Comparison of ENCODE assay signal across 8 mouse cellular contexts in the genomic region with DNA sequence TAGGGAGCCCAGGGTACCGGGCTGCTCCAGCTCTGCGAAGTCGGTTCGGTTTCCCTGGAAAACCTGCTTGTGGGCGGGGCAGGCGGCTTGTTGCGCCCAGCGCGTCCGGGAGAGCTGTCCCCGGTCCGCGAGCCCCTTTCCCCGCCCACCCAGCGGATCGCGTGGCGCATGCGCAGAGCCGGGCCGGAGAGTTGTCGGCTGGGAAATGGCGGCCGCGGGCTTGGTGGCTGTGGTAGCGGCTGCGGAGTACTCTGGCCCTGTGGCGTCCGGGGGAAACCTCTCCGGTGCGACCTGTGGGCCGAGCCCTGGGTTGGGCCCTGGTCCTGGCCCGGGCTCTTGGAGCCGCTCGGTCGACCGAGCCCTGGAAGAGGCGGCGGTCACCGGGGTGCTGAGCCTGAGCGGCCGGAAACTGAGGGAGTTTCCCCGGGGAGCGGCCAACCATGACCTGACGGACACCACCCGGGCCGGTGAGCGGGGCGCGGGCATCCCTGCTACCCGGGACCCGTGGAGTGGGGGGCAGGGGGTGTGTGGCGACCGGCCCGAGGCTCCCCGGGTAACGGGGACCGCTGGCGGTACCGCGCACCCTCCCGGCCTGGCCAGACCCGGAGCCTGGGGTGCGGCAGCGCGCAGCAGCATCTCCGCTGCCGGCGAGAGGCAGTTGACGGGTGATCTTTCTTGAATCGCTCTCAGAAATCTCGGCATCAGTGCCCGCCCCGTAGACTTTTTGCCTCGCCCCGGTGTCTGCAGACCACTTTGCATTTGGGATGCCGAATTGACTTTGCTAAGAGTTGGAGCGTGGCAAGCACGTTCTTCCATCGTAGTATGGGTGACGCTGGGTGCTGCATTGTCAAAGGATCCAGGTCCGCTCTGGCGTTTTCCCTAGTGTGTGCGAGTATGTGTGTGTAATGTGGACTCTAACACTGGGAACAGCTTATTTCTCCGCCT. TPM values are rescaled to one million over a fixed set of nuclear protein-coding genes. Genes with fewer than 3 reads are reported as not detected.
DNase-seq lines count a peak whose midpoint lies in the region; ATAC-seq lines count a peak whose summit lies in the region.

A gene (plus strand): TSS at position 164 of the 945 bp plus-strand sequence.

- peak within 1 kb of the TSS; percentile 98 for H3K4me3 ChIP-seq in forebrain, embryonic 11.5 days (ENCODE audit: low read depth, low read length)
- peak within 1 kb of the TSS; percentile 73 for H3K4me3 ChIP-seq in heart, embryonic 16.5 days (ENCODE audit: low read length)
- H3K4me3 ChIP-seq in liver, embryonic 15.5 days (replicated peaks): peak within 1 kb of the TSS; percentile 97
- H3K4me3 ChIP-seq in neural tube, embryonic 12.5 days: peak within 1 kb of the TSS; percentile 96

- no peaks in the 10 kb centered on the region for H3K9me3 ChIP-seq in forebrain, embryonic 11.5 days (ENCODE audit: control insufficient read depth, low read length)
- H3K9me3 ChIP-seq in heart, embryonic 16.5 days (replicated peaks; ENCODE audit: control insufficient read depth, low read length): no peaks in the 10 kb centered on the region
- H3K9me3 ChIP-seq in liver, embryonic 15.5 days (replicated peaks): no peaks in the 10 kb centered on the region
- no peaks in the 10 kb centered on the region for H3K9me3 ChIP-seq in neural tube, embryonic 12.5 days

- H3K9ac ChIP-seq in forebrain, embryonic 11.5 days (ENCODE audit: low read length): peak within 1 kb of the TSS; percentile 98
- peak within 1 kb of the TSS; percentile 83 for H3K9ac ChIP-seq in heart, embryonic 16.5 days (ENCODE audit: low read length)
- H3K9ac ChIP-seq in liver, embryonic 15.5 days: peak within 1 kb of the TSS; percentile 96
- peak within 1 kb of the TSS; percentile 96 for H3K9ac ChIP-seq in neural tube, embryonic 12.5 days

- H3K4me2 ChIP-seq in forebrain, embryonic 11.5 days (ENCODE audit: low read depth, low read length, severe bottlenecking): peak within 1 kb of the TSS; percentile 78
- peak within 1 kb of the TSS; percentile 77 for H3K4me2 ChIP-seq in heart, embryonic 16.5 days (ENCODE audit: low read depth, low read length)
- H3K4me2 ChIP-seq in liver, embryonic 15.5 days: peak within 1 kb of the TSS; percentile 81
- H3K4me2 ChIP-seq in neural tube, embryonic 12.5 days (replicated peaks): peak within 1 kb of the TSS; percentile 69

- peak within 1 kb of the TSS; percentile 64 for H3K27ac ChIP-seq in forebrain, embryonic 11.5 days (ENCODE audit: low read depth, low read length)
- H3K27ac ChIP-seq in heart, embryonic 16.5 days (ENCODE audit: low read length): peak within 1 kb of the TSS; percentile 84
- peak within 1 kb of the TSS; percentile 87 for H3K27ac ChIP-seq in liver, embryonic 15.5 days (replicated peaks)
- no peak within 1 kb of the TSS for H3K27ac ChIP-seq in neural tube, embryonic 12.5 days

- under 1% methylated on average over 81 of the region's 85 CpGs for WGBS in forebrain, embryonic 11.5 days
- WGBS in heart, embryonic 16.5 days: under 1% methylated on average over 78 of the region's 85 CpGs
- under 1% methylated on average over 85 of the region's 85 CpGs for WGBS in liver, embryonic 15.5 days (ENCODE audit: insufficient replicate concordance)
- under 1% methylated on average over 85 of the region's 85 CpGs for WGBS in neural tube, embryonic 12.5 days

- peak; percentile 92 for ATAC-seq in forebrain, embryonic 11.5 days (replicated peaks; ENCODE audit: low FRiP score)
- peak; percentile 94 for ATAC-seq in heart, embryonic 16.5 days (replicated peaks; ENCODE audit: extremely low read depth, insufficient read depth, low FRiP score)
- peak; percentile 91 for ATAC-seq in liver, embryonic 15.5 days (ENCODE audit: insufficient read depth)
- ATAC-seq in neural tube, embryonic 12.5 days (ENCODE audit: low FRiP score, low read depth): peak; percentile 88

- H3K27me3 ChIP-seq in forebrain, embryonic 11.5 days (ENCODE audit: control insufficient read depth, insufficient read depth, low read length): no peaks in the 10 kb centered on the region
- H3K27me3 ChIP-seq in heart, embryonic 16.5 days (ENCODE audit: control insufficient read depth, insufficient read depth, low read length): no peaks in the 10 kb centered on the region
- H3K27me3 ChIP-seq in liver, embryonic 15.5 days: no peaks in the 10 kb centered on the region
- no peaks in the 10 kb centered on the region for H3K27me3 ChIP-seq in neural tube, embryonic 12.5 days (replicated peaks)

- DNase-seq in CD8-positive naive resting alpha-beta T cell, adult 2 months (ENCODE audit: low read depth in 2 of 2, low spot score in 2 of 2): peak; percentile 89 to 92
- DNase-seq in c-Kit-positive CD71-negative TER-119-negative erythroid progenitor cells, embryonic 14.5 days (ENCODE audit: low read depth): peak; percentile 74
- peak; percentile 98 for DNase-seq in forebrain, embryonic 11.5 days (ENCODE audit: low spot score)
- peak; percentile 94 to 98 for DNase-seq in kidney, postnatal 36 days
- DNase-seq in telencephalon, adult 2 months (ENCODE audit: low read depth, low spot score): peak; percentile 72

- H3K4me1 ChIP-seq in forebrain, embryonic 11.5 days (replicated peaks; ENCODE audit: control insufficient read depth, insufficient read depth, low read length): no peaks in the 10 kb centered on the region
- peaks cover 8% of the 10 kb centered on the region for H3K4me1 ChIP-seq in heart, embryonic 16.5 days (ENCODE audit: control insufficient read depth, insufficient read depth, low read length)
- peaks cover 25% of the 10 kb centered on the region for H3K4me1 ChIP-seq in liver, embryonic 15.5 days (replicated peaks)
- peaks cover 6% of the 10 kb centered on the region for H3K4me1 ChIP-seq in neural tube, embryonic 12.5 days

- no peaks in the 10 kb centered on the region for H3K36me3 ChIP-seq in forebrain, embryonic 11.5 days (ENCODE audit: control insufficient read depth, insufficient read depth, low read length)
- H3K36me3 ChIP-seq in heart, embryonic 16.5 days (ENCODE audit: control insufficient read depth, insufficient read depth): no peaks in the 10 kb centered on the region
- no peaks in the 10 kb centered on the region for H3K36me3 ChIP-seq in liver, embryonic 15.5 days (replicated peaks)
- H3K36me3 ChIP-seq in neural tube, embryonic 12.5 days: no peaks in the 10 kb centered on the region

RNA-seq across cellular contexts. Expression of the gene that starts here (rescaled TPM):
- polyA plus RNA-seq in forebrain, embryonic 11.5 days (2014; fragmentation: Nextera tagmentation; extraction: Ambion mirVana): 38.1 and 39.1 TPM in 2 replicates
- polyA plus RNA-seq in heart, embryonic 16.5 days (2015; fragmentation: Nextera tagmentation; extraction: Ambion mirVana): 15.0 and 16.8 TPM in 2 replicates
- 5.7 and 6.2 TPM in 2 replicates for polyA plus RNA-seq in liver, embryonic 15.5 days (2015; fragmentation: Nextera tagmentation; extraction: Ambion mirVana)
- polyA plus RNA-seq in neural tube, embryonic 12.5 days (2016; fragmentation: Nextera tagmentation; extraction: Ambion mirVana): 45.4 and 46.6 TPM in 2 replicates
